Mouse (Mus musculus): Measurements from ENCODE around the gene Spx.

DNA sequence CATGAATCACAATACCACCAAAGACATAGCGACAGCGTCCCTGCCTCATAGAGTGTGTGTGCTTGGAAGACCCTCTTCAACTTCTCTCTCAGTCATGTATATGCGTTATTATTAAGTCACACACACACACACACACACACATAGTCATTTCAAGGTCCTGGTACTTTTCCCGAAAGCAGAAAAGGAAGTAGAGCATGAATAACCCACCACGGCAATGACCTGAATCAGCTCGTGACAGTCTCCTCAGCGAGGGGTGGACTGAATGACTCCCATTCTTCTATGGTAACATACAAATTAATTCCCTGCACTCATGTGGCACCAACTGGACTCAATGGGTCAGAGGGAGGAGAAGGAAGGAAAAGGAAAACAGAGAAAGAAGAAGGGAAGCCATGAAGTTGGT lies 11.7 kb downstream of the Spx start:
- no peak for TF ChIP-seq CTCF (IDR thresholded peaks at IDR 0.05; ENCODE audit: low read depth, low read length)
- TF ChIP-seq POLR2A (IDR thresholded peaks at IDR 0.05; ENCODE audit: borderline replicate concordance, low read depth, low read length) = no peak

All from bone marrow macrophage, adult 2 months (primary cell).